Mouse (Mus musculus) stomach, adult 2 months (tissue): Measurements from ENCODE around the gene Ampd2. TPM values are rescaled to one million over a fixed set of nuclear protein-coding genes. Genes with fewer than 3 reads are reported as not detected.

Source experiments
- polyA plus RNA-seq: library from polyadenylated mRNA; depleted of rRNA; stranded (reverse); fragments of >200 nt; gene quantifications from 2 replicates; pipeline ENCODE4 v1.2.3, GENCODE M21; 2012; rRNA removed

The Ampd2 gene
- 60.5 and 89.7 TPM in 2 replicates for polyA plus RNA-seq

DNA sequence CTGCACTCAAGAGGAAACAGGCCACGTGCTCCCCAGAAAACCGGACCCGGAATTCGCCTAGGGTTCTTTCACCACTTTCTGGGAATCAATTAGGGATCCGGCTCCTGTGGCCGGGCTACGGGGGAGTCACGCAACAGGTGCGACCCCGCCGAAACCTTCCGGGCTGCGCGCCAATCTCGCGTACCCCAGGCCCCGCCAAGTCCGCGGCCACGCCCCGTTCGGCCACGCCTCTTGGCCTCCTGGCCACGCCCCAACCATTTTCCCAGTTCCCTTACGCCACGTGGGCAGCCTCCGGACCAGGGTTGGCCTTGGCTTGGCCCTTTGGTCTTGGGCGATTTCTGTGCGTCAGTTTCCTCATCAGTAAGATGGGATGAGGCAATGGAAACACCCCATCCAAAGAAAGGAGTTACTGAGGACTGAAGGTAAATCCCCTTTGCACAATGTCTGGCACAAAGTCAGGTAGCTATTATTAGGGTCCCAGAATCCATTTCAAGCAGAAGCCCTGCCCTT, at the start of gene Ampd2:
Gene Ampd2, minus strand, starts transcription at position 182 of the 510 bp plus-strand sequence.

DNA sequence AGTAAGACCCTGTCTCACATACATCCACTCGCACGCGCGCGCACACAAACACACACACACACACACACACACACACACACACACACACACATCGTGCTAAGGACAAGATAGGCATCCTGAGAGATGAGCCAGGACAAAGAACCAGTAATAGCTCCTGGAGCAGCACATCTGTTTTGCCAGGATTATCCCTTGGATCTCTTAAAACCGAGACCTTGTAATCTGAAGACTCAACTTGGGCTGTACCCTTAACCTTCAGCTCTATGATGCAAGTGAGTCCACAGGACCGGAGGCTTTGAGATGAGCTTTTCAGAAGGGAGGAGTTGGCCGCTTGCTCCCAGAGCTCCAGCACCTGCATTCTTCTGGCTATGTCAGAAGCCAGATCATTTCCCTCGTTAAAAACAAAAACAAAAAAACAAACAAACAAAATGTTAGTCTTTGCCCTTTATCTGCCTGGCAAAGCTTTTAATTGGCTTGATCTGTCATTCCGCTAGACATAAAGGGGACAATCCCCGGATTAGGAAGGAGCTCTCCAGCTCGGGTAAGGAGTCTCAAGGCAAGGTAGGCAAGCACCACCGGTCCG, 6.2 kb upstream of the Ampd2 start, which contains the start of gene Gnat2:
Gene Gnat2, plus strand, starts transcription at position 254 of the 580 bp plus-strand sequence.

DNA sequence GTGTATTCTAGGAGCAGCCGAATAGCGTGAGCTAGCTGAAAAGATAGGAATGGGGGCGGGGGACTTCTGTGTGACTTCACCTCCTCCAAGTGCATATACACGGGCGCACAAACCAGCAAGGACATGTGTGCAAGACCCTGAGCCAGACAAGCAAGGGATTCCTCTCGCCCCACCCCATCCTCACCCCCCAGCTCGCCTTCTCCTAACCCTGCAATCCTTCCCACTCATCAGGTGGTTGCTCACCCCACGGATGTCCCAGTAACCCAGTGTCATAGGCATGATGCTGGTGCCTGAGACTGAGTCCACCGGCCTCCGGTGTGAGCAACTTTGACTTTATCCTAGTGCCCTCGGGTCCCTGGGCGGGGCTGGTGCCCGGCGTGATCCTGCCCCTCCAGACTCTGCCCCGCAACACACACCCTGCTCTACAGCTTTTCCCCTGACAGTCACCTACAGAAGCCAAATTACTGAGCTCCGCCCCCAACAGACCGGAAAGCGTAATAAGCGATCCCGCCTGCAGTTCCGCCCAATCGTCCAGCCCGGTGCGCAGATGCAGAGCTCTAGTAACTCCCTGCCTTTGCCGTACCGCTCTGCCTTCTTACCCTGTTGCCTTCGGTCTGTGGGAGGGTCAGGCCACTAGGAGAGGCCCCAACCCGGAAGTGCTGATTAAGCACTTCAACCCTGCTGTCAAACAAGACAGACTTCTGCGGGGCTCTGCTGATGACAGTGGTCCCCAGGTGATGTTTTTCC, 41.9 kb downstream of the Ampd2 start, which contains the start of gene Gstm4:
Gene Gstm4, minus strand, starts transcription at position 501 of the 747 bp plus-strand sequence.

Other genes starting within 250 kb of the Ampd2 start
- 17.7 and 20.5 TPM in 2 replicates for gene Eps8l3, start 209.4 kb downstream of the Ampd2 start, polyA plus RNA-seq
- 10.4 and 14.2 TPM in 2 replicates for gene Gstm5, start 190.8 kb downstream of the Ampd2 start, polyA plus RNA-seq
- 6.4 and 8.1 TPM in 2 replicates for gene Gstm7, start 154.8 kb downstream of the Ampd2 start, polyA plus RNA-seq
- gene Gstm6, start 142.9 kb downstream of the Ampd2 start, polyA plus RNA-seq = 2.7 and 5.5 TPM in 2 replicates
- 22.6 and 33.9 TPM in 2 replicates for gene Gstm3, start 117.4 kb downstream of the Ampd2 start, polyA plus RNA-seq
- gene Gstm2, start 100.2 kb downstream of the Ampd2 start, polyA plus RNA-seq = 80.3 and 101 TPM in 2 replicates
- gene Gstm1, start 68.7 kb downstream of the Ampd2 start, polyA plus RNA-seq = 1,087 and 1,160 TPM in 2 replicates
- gene Gstm4, start 41.8 kb downstream of the Ampd2 start, polyA plus RNA-seq = 4.6 and 5.2 TPM in 2 replicates
- 0.06 TPM in 1 of 2 replicates, not detected in the other for gene Gnat2, start 6.1 kb upstream of the Ampd2 start, polyA plus RNA-seq
- gene Gnai3, start 59.5 kb upstream of the Ampd2 start, polyA plus RNA-seq = 4.1 and 4.7 TPM in 2 replicates
- gene Gpr61, start 68.2 kb upstream of the Ampd2 start, polyA plus RNA-seq = 0.06 and 0.08 TPM in 2 replicates
- 10.0 and 10.8 TPM in 2 replicates for gene Amigo1, start 99.7 kb upstream of the Ampd2 start, polyA plus RNA-seq
- gene Cyb561d1, start 114.6 kb upstream of the Ampd2 start, polyA plus RNA-seq = 4.1 and 4.9 TPM in 2 replicates
- gene Atxn7l2, start 124.3 kb upstream of the Ampd2 start, polyA plus RNA-seq = 3.1 and 3.3 TPM in 2 replicates
- gene Sypl2, start 140.0 kb upstream of the Ampd2 start, polyA plus RNA-seq = 1.2 and 3.1 TPM in 2 replicates
- 7.7 and 8.8 TPM in 2 replicates for gene Psma5, start 170.3 kb upstream of the Ampd2 start, polyA plus RNA-seq
- gene Sort1, start 197.4 kb upstream of the Ampd2 start, polyA plus RNA-seq = 23.1 and 28.2 TPM in 2 replicates